Mouse (Mus musculus) hindbrain, embryonic 12.5 days (tissue): ENCODE results near the gene Farp1. TPM values are rescaled to one million over a fixed set of nuclear protein-coding genes. Genes with fewer than 3 reads are reported as not detected.

ENCODE experiments used
- ATAC-seq: fragments of 200-750 bp; cut with Nextera tagmentation; 2 replicates; pipeline ENCODE4 v1.8.0; 2017; ENCODE audit warnings: moderate TSS enrichment; ENCODE audit not compliant: low FRiP score
- H3K27ac ChIP-seq: fragments of 300-500 bp; sonication (generic); 2 replicates; pipeline ENCODE4 v1.5.1; 2016; ENCODE audit warnings: mild to moderate bottlenecking
- H3K27me3 ChIP-seq: fragments of 300-500 bp; sonication (generic); 2 replicates; pipeline ENCODE4 v1.6.1; 2016; ENCODE audit warnings: mild to moderate bottlenecking
- H3K36me3 ChIP-seq: fragments of 300-500 bp; sonication (generic); 2 replicates; pipeline ENCODE4 v1.6.1; 2016; ENCODE audit warnings: mild to moderate bottlenecking
- H3K4me1 ChIP-seq: fragments of 300-500 bp; sonication (generic); 2 replicates; pipeline ENCODE4 v1.6.1; 2016
- H3K4me2 ChIP-seq: fragments of 300-500 bp; sonication (generic); replicated peaks from 2 replicates; pipeline ENCODE4 v1.6.1; 2016; ENCODE audit warnings: mild to moderate bottlenecking
- H3K4me3 ChIP-seq: fragments of 300-500 bp; sonication (generic); 2 replicates; pipeline ENCODE4 v1.5.1; 2016; ENCODE audit warnings: mild to moderate bottlenecking
- H3K9ac ChIP-seq: fragments of 300-500 bp; sonication (generic); 2 replicates; pipeline ENCODE4 v1.6.1; 2016; ENCODE audit warnings: mild to moderate bottlenecking, moderate library complexity
- H3K9me3 ChIP-seq: fragments of 300-500 bp; sonication (generic); replicated peaks from 2 replicates; pipeline ENCODE4 v1.6.1; 2016; ENCODE audit warnings: mild to moderate bottlenecking
- WGBS: fragments of 180-500 bp; shearing (Covaris S2); methylation state at CpG from one replicate; pipeline ENCODE4 v1.1.7; 2016; 5-methylcytosine and 5-hydroxymethylcytosine counted together
- polyA plus RNA-seq: library from polyadenylated mRNA; unstranded; fragments of >200 nt; fragmentation: Nextera tagmentation; extraction: Ambion mirVana; gene quantifications from 2 replicates; pipeline ENCODE4 v1.2.1, GENCODE M21; 2016

Gene Farp1
- polyA plus RNA-seq, 1 experiment from 2014 or later: 43.9 TPM

- no peak for ATAC-seq
- Histone ChIP-seq H3K9me3 (no peaks in the 10 kb centered on the region), H3K4me2 (no peak overlapping the region), H3K9ac (no peak overlapping the region), H3K27me3 (no peaks in the 10 kb centered on the region), H3K4me1 (peaks cover 8% of the 10 kb centered on the region; the same call in 1 of the 2 replicates), H3K4me3 (no peak overlapping the region), H3K36me3 (peaks cover 22% of the 10 kb centered on the region), H3K27ac (no peak overlapping the region)
- WGBS: 81% methylated on average over 10 of the region's 10 CpGs
Measured at GRCm38 (mm10) chr14:121219226-121220039, 184.4 kb downstream of the Farp1 start.

GRCm38 (mm10) chr14:121220040-121220322 lies 185.0 kb downstream of the Farp1 start:
- Histone ChIP-seq H3K9ac (no peak overlapping the region), H3K4me3 (no peak overlapping the region), H3K36me3 (peaks cover 26% of the 10 kb centered on the region), H3K9me3 (no peaks in the 10 kb centered on the region), H3K27ac (no peak overlapping the region), H3K27me3 (no peaks in the 10 kb centered on the region), H3K4me1 (peaks cover 8% of the 10 kb centered on the region; the same call in 1 of the 2 replicates), H3K4me2 (no peak overlapping the region)
- no peak for ATAC-seq
- WGBS: 92% methylated on average over 1 of the region's 1 CpGs

GRCm38 (mm10) chr14:121220723-121221122 lies 185.7 kb downstream of the Farp1 start:
- no peaks in the 10 kb centered on the region for H3K27me3 ChIP-seq
- no peak overlapping the region for H3K4me2 ChIP-seq
- 74% methylated on average over 5 of the region's 5 CpGs for WGBS
- H3K36me3 ChIP-seq: peaks cover 26% of the 10 kb centered on the region
- peaks cover 8% of the 10 kb centered on the region; the same call in 1 of the 2 replicates for H3K4me1 ChIP-seq
- no peak for ATAC-seq
- H3K4me3 ChIP-seq: no peak overlapping the region
- H3K9ac ChIP-seq: no peak overlapping the region
- H3K9me3 ChIP-seq: no peaks in the 10 kb centered on the region
- H3K27ac ChIP-seq: no peak overlapping the region

GRCm38 (mm10) chr14:121225804-121226203 lies 190.8 kb downstream of the Farp1 start:
- no peaks in the 10 kb centered on the region for H3K9me3 ChIP-seq
- H3K9ac ChIP-seq: no peak overlapping the region
- ATAC-seq: no peak
- no peaks in the 10 kb centered on the region for H3K27me3 ChIP-seq
- no peak overlapping the region for H3K27ac ChIP-seq
- 74% methylated on average over 11 of the region's 11 CpGs for WGBS
- peaks cover 29% of the 10 kb centered on the region for H3K36me3 ChIP-seq
- no peak overlapping the region for H3K4me2 ChIP-seq
- H3K4me1 ChIP-seq: no peaks in the 10 kb centered on the region
- H3K4me3 ChIP-seq: no peak overlapping the region

- ATAC-seq: no peak
Measured at GRCm38 (mm10) chr14:121229036-121229773, 194.2 kb downstream of the Farp1 start.

GRCm38 (mm10) chr14:121231232-121231631 lies 196.2 kb downstream of the Farp1 start:
- peaks cover 4% of the 10 kb centered on the region; the same call in 1 of the 2 replicates for H3K4me1 ChIP-seq
- no peaks in the 10 kb centered on the region for H3K9me3 ChIP-seq
- WGBS: 91% methylated on average over 8 of the region's 8 CpGs
- no peak for ATAC-seq
- no peak overlapping the region for H3K4me2 ChIP-seq
- no peak overlapping the region for H3K27ac ChIP-seq
- no peaks in the 10 kb centered on the region for H3K27me3 ChIP-seq
- H3K36me3 ChIP-seq: peaks cover 34% of the 10 kb centered on the region
- no peak overlapping the region for H3K4me3 ChIP-seq
- no peak overlapping the region for H3K9ac ChIP-seq

More at GRCm38 (mm10) chr14:121229036-121229773, 194.2 kb downstream of the Farp1 start:
- Histone ChIP-seq H3K4me2 (no peak overlapping the region), H3K9me3 (no peaks in the 10 kb centered on the region), H3K9ac (no peak overlapping the region), H3K4me1 (no peaks in the 10 kb centered on the region), H3K27me3 (no peaks in the 10 kb centered on the region), H3K4me3 (no peak overlapping the region), H3K27ac (no peak overlapping the region), H3K36me3 (peaks cover 39% of the 10 kb centered on the region)
- WGBS: 91% methylated on average over 9 of the region's 9 CpGs

- no peaks in the 10 kb centered on the region for H3K27me3 ChIP-seq
- H3K4me2 ChIP-seq: no peak overlapping the region
- ATAC-seq: no peak
- H3K27ac ChIP-seq: 0 out of 2 replicates have a peak overlapping the region, but pooled peaks have one; percentile 17
- no peak overlapping the region for H3K9ac ChIP-seq
- H3K36me3 ChIP-seq: peaks cover 40% of the 10 kb centered on the region
- no peak overlapping the region for H3K4me3 ChIP-seq
- 35% methylated on average over 12 of the region's 12 CpGs for WGBS
- H3K9me3 ChIP-seq: no peaks in the 10 kb centered on the region
- H3K4me1 ChIP-seq: peaks cover 15% of the 10 kb centered on the region; the same call in 1 of the 2 replicates
Measured at GRCm38 (mm10) chr14:121234741-121235307, 199.8 kb downstream of the Farp1 start.

- Histone ChIP-seq H3K27ac (no peak overlapping the region), H3K27me3 (no peaks in the 10 kb centered on the region), H3K36me3 (peaks cover 43% of the 10 kb centered on the region), H3K9me3 (no peaks in the 10 kb centered on the region), H3K4me1 (peaks cover 15% of the 10 kb centered on the region; the same call in 1 of the 2 replicates), H3K9ac (no peak overlapping the region), H3K4me3 (no peak overlapping the region), H3K4me2 (no peak overlapping the region)
- 75% methylated on average over 4 of the region's 4 CpGs for WGBS
- ATAC-seq: no peak
Measured at GRCm38 (mm10) chr14:121236736-121237135, 201.7 kb downstream of the Farp1 start.

- 95% methylated on average over 10 of the region's 10 CpGs for WGBS
- Histone ChIP-seq H3K9ac (no peak overlapping the region), H3K4me1 (peaks cover 15% of the 10 kb centered on the region; the same call in 1 of the 2 replicates), H3K36me3 (peaks cover 44% of the 10 kb centered on the region), H3K27ac (no peak overlapping the region), H3K9me3 (no peaks in the 10 kb centered on the region), H3K4me2 (no peak overlapping the region), H3K4me3 (no peak overlapping the region), H3K27me3 (no peaks in the 10 kb centered on the region)
- ATAC-seq: no peak
Measured at GRCm38 (mm10) chr14:121238727-121239126, 203.7 kb downstream of the Farp1 start.

GRCm38 (mm10) chr14:121239386-121239785 lies 204.4 kb downstream of the Farp1 start:
- no peak for ATAC-seq
- Histone ChIP-seq H3K4me1 (peaks cover 15% of the 10 kb centered on the region; the same call in 1 of the 2 replicates), H3K9me3 (no peaks in the 10 kb centered on the region), H3K36me3 (peaks cover 46% of the 10 kb centered on the region), H3K4me3 (no peak overlapping the region), H3K27ac (no peak overlapping the region), H3K4me2 (no peak overlapping the region), H3K9ac (no peak overlapping the region), H3K27me3 (no peaks in the 10 kb centered on the region)
- 82% methylated on average over 8 of the region's 8 CpGs for WGBS

GRCm38 (mm10) chr14:121244104-121244503 lies 209.1 kb downstream of the Farp1 start:
- ATAC-seq: no peak
- H3K36me3 ChIP-seq: peaks cover 43% of the 10 kb centered on the region
- H3K9me3 ChIP-seq: no peaks in the 10 kb centered on the region
- no peak overlapping the region for H3K4me3 ChIP-seq
- no peak overlapping the region for H3K9ac ChIP-seq
- no peak overlapping the region for H3K4me2 ChIP-seq
- H3K4me1 ChIP-seq: peaks cover 17% of the 10 kb centered on the region
- no peak overlapping the region for H3K27ac ChIP-seq
- WGBS: 95% methylated on average over 15 of the region's 15 CpGs
- H3K27me3 ChIP-seq: no peaks in the 10 kb centered on the region

- WGBS: 78% methylated on average over 14 of the region's 14 CpGs
- no peak overlapping the region for H3K27ac ChIP-seq
- no peak for ATAC-seq
- H3K27me3 ChIP-seq: no peaks in the 10 kb centered on the region
- no peak overlapping the region for H3K4me3 ChIP-seq
- H3K4me2 ChIP-seq: no peak overlapping the region
- H3K9me3 ChIP-seq: no peaks in the 10 kb centered on the region
- H3K36me3 ChIP-seq: peaks cover 37% of the 10 kb centered on the region
- peaks cover 22% of the 10 kb centered on the region for H3K4me1 ChIP-seq
- no peak overlapping the region for H3K9ac ChIP-seq
Measured at GRCm38 (mm10) chr14:121246048-121246731, 211.2 kb downstream of the Farp1 start.
